Mouse (Mus musculus): ENCODE data around the gene Yipf3.

DNA sequence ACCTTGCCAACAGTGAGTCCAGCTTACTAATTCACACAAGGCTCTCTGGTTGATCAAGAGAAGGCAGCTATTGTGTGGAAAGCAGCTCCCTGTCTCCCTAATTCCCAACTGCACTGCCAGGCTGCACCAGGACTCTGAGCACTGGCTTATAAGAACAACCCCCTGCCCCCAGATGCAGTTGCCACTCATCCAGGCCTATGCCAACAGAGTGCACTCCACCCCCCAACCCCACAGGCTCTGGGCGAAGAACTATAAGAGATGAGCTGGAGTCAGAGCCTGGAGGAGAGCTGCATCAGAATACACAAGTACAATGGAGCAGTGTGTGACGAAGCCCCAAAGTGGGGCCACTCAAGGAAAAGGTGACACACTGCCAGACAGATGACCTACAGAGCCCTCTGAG is 24.2 kb downstream of the Yipf3 start:
- TF ChIP-seq GATA1 (IDR thresholded peaks at IDR 0.05; ENCODE audit: low read length) (no peak), TAL1 (IDR thresholded peaks at IDR 0.05; ENCODE audit: low read length) (no peak)
